Mouse (Mus musculus) hindbrain, postnatal 0 days (tissue): ENCODE data around the gene Rbl2. TPM values are rescaled to one million over a fixed set of nuclear protein-coding genes. Genes with fewer than 3 reads are reported as not detected.

Experiments used
- ATAC-seq: fragments of 200-750 bp; cut with Nextera tagmentation; 2 replicates; pipeline ENCODE4 v1.8.0; 2017; ENCODE audit warnings: mild to moderate bottlenecking, moderate TSS enrichment, moderate library complexity
- DNase-seq: peaks from one replicate; pipeline ENCODE4 v3.0.0-alpha.2; 2015; ENCODE audit warnings: low spot score
- H3K27ac ChIP-seq: fragments of 300-500 bp; sonication (generic); 2 replicates; pipeline ENCODE4 v1.5.1; 2014; ENCODE audit warnings: mild to moderate bottlenecking
- H3K27me3 ChIP-seq: fragments of 300-500 bp; sonication (generic); 2 replicates; pipeline ENCODE4 v1.6.1; 2014; ENCODE audit warnings: low read length, mixed read lengths; ENCODE audit not compliant: insufficient read depth
- H3K36me3 ChIP-seq: fragments of 300-500 bp; sonication (generic); 2 replicates; pipeline ENCODE4 v1.6.1; 2014; ENCODE audit warnings: low read length, mixed read lengths; ENCODE audit not compliant: insufficient read depth
- H3K4me1 ChIP-seq: fragments of 300-500 bp; sonication (generic); 2 replicates; pipeline ENCODE4 v1.6.1; 2014; ENCODE audit warnings: antibody characterized with exemption, low read length, mixed read lengths; ENCODE audit not compliant: insufficient read depth
- H3K4me2 ChIP-seq: fragments of 300-500 bp; sonication (generic); 2 replicates; pipeline ENCODE4 v1.6.1; 2014; ENCODE audit warnings: low read depth, mild to moderate bottlenecking, low read length, moderate library complexity, mixed read lengths
- H3K4me3 ChIP-seq: fragments of 300-500 bp; sonication (generic); 2 replicates; pipeline ENCODE4 v1.5.1; 2014; ENCODE audit warnings: low read length
- H3K9ac ChIP-seq: fragments of 300-500 bp; sonication (generic); replicated peaks from 2 replicates; pipeline ENCODE4 v1.6.1; 2014; ENCODE audit warnings: mild to moderate bottlenecking, low read length, moderate library complexity, mixed read lengths
- H3K9me3 ChIP-seq: fragments of 300-500 bp; sonication (generic); 2 replicates; pipeline ENCODE4 v1.6.1; 2016; ENCODE audit warnings: low read length, mixed read lengths
- CTCF ChIP-seq: IDR thresholded peaks from 2 replicates; pipeline ENCODE4 v1.5.1; 2016; ENCODE audit warnings: antibody characterized with exemption, control low read depth, low read depth
- WGBS: fragments of 180-500 bp; shearing (Covaris S2); extraction: QIAGEN DNeasy Blood & Tissue Kit; methylation state at CpG from one replicate; pipeline ENCODE4 v1.1.7; 2014; 5-methylcytosine and 5-hydroxymethylcytosine counted together
- polyA plus RNA-seq: library from polyadenylated mRNA; unstranded; fragments of >200 nt; fragmentation: Nextera tagmentation; extraction: Ambion mirVana; gene quantifications from 2 replicates; pipeline ENCODE4 v1.2.1, GENCODE M21; 2015
- total RNA-seq: library from RNA; depleted of rRNA; stranded (reverse); fragments of >200 nt; gene quantifications from 2 replicates; pipeline ENCODE4 v1.2.3, GENCODE M21; 2014; rRNA removed

Gene Rbl2
- total and polyA plus RNA-seq, 2 experiments from 2014 or later = 16.2 to 27.4 TPM

DNA sequence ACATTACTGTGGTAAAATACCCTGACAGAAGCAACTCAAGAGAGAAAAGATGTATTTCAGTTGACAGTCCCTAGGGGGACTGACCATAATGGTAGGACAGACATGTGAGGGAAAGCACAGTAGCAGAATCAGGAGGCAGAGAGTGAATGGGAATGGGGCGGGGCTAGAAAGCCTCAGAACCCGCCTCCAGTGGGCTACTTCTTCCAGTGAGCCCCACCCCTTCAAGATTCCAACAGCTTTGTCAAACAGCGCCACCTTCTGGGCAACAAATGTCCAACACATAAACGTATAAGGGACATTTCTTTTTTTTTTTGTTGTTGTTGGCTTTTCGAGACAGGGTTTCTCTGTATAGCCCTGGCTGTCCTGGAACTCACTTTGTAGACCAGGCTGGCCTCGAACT, 84.7 kb downstream of the Rbl2 start:
- H3K4me3 ChIP-seq = no peak overlapping the region
- 52% methylated on average over 6 of the region's 6 CpGs for WGBS
- no peaks in the 10 kb centered on the region for H3K27me3 ChIP-seq
- no peak overlapping the region for H3K4me2 ChIP-seq
- H3K36me3 ChIP-seq = no peaks in the 10 kb centered on the region
- ATAC-seq (no peak), DNase-seq (peak; percentile 50)
- TF ChIP-seq CTCF = peak; percentile 37; the same call in 1 of the 2 replicates
- H3K4me1 ChIP-seq = no peaks in the 10 kb centered on the region
- H3K9me3 ChIP-seq = no peaks in the 10 kb centered on the region
- H3K27ac ChIP-seq = no peak overlapping the region
- H3K9ac ChIP-seq = no peak overlapping the region

DNA sequence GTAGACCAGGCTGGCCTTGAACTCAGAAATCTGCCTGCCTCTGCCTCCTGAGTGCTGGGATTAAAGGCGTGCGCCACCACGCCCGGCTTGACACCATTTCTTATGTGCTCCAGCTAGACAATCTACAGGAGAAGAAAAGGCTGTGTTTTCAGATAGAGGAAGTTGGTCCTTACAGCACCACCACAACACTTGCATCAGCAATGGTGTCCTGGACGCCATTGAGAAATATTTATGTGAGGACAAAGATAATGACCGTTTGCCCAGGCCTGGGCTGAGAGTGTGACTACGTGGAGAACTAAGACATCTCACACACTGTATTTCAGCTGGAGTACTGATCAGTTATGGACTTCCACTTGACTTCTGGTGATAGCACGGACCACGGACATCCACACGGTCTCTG, 88.8 kb downstream of the Rbl2 start:
- ATAC-seq = no peak
- 98% methylated on average over 10 of the region's 10 CpGs for WGBS

DNA sequence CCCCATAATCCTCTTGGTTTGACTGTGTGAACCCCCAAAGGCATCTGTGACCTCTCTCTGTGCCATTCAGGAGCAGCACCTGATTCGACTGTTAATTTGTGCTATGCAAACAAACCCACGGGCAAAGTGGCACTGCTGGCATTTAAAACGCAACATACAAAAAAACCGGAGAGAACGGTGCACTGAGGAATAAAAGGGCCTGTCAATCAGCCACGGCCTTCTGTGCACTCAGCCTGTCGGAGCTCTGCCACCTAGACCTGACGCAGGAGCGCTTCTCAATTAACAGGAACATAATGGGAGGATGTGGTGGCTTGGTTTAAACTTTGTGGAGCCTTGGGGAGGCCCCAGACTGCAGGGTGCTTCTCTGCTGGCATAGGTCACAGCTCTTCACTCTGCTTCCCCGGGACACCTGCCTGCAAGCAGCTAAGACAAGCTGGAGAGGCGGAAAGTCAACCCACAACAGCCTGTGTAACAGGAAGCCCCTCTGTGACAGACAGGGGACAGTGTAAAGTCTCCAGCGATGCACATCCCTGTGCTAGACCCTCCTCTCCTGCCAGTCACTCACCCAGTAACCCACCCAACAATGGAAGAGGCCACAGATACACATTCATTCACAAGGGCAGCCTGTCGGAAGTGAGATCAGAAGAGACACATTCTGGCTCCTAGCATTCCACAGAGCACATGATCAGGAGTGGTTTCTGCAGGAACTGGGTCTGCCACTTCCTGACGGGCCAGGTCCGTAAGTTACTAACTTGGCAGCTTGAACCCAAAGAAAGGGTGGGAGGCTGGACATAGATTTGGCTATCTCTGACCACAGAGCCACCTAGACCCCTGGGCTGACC, 90.3 kb downstream of the Rbl2 start:
- DNase-seq = peak; percentile 33
- WGBS = 31% methylated on average over 15 of the region's 15 CpGs
- TF ChIP-seq CTCF = no peak
- H3K9ac ChIP-seq = no peak overlapping the region
- H3K36me3 ChIP-seq = no peaks in the 10 kb centered on the region
- H3K4me3 ChIP-seq = no peak overlapping the region
- no peaks in the 10 kb centered on the region for H3K27me3 ChIP-seq
- H3K4me1 ChIP-seq = no peaks in the 10 kb centered on the region
- no peak overlapping the region for H3K27ac ChIP-seq
- no peak overlapping the region for H3K4me2 ChIP-seq
- peak; percentile 43; the same call in 1 of the 2 replicates for ATAC-seq
- H3K9me3 ChIP-seq = no peaks in the 10 kb centered on the region

More for the DNA sequence above, 88.8 kb downstream of the Rbl2 start:
- H3K9me3 ChIP-seq = no peaks in the 10 kb centered on the region
- no peak overlapping the region for H3K27ac ChIP-seq
- DNase-seq = no peak
- H3K27me3 ChIP-seq = no peaks in the 10 kb centered on the region
- H3K4me2 ChIP-seq = no peak overlapping the region
- no peak overlapping the region for H3K4me3 ChIP-seq
- H3K36me3 ChIP-seq = no peaks in the 10 kb centered on the region
- no peak for TF ChIP-seq CTCF
- no peak overlapping the region for H3K9ac ChIP-seq
- no peaks in the 10 kb centered on the region for H3K4me1 ChIP-seq

DNA sequence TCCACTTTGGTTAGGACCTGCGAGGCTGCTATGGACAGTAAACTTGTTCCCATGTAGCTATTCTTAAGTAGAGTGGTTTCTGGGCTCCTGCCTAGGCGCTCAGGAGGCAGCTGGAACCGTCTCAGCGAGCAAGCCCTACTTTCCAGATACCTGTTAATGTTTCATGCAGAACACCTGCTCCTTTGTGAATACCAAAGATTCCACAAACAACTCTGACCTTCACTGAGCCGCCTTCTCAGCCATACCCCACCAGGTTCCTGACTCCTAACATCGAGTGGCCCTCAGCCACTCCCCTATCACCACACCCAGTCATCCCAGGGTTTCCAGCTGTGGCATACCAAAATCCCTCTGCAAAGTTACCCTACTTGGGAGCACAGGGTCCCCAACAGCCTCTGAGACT, 100.3 kb downstream of the Rbl2 start:
- no peaks in the 10 kb centered on the region for H3K36me3 ChIP-seq
- ATAC-seq (no peak), DNase-seq (no peak)
- H3K27ac ChIP-seq = no peak overlapping the region
- no peak overlapping the region for H3K4me2 ChIP-seq
- H3K9me3 ChIP-seq = no peaks in the 10 kb centered on the region
- no peak for TF ChIP-seq CTCF
- H3K4me3 ChIP-seq = no peak overlapping the region
- H3K4me1 ChIP-seq = no peaks in the 10 kb centered on the region
- WGBS = 81% methylated on average over 6 of the region's 6 CpGs
- no peak overlapping the region for H3K9ac ChIP-seq
- no peaks in the 10 kb centered on the region for H3K27me3 ChIP-seq

DNA sequence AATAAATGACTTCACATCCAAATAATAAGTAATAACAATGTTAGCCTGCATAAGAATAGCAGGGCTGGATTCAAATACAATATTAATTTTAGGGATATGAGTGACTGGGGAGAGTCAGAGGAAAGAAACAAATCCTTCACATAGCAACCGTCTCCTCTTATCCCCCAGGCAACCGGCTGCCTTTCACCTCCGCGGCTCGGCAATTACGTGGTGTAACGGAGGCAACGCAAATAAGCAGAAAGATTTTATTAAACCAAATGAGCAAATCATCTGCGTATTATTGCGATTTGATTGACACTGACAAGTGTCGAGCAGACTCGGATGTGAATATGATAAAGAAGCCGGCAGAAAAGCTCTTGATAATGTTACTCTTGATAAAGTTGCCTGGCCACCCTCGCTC, 101.1 kb downstream of the Rbl2 start:
- no peak overlapping the region for H3K27ac ChIP-seq
- no peaks in the 10 kb centered on the region for H3K36me3 ChIP-seq
- ATAC-seq (no peak), DNase-seq (peak; percentile 57)
- TF ChIP-seq CTCF = no peak
- no peaks in the 10 kb centered on the region for H3K27me3 ChIP-seq
- 15% methylated on average over 14 of the region's 14 CpGs for WGBS
- H3K9ac ChIP-seq = no peak overlapping the region
- no peaks in the 10 kb centered on the region for H3K4me1 ChIP-seq
- H3K4me3 ChIP-seq = peak overlapping the region; percentile 11; the same call in 1 of the 2 replicates
- H3K4me2 ChIP-seq = peak overlapping the region; percentile 48
- no peaks in the 10 kb centered on the region for H3K9me3 ChIP-seq

DNA sequence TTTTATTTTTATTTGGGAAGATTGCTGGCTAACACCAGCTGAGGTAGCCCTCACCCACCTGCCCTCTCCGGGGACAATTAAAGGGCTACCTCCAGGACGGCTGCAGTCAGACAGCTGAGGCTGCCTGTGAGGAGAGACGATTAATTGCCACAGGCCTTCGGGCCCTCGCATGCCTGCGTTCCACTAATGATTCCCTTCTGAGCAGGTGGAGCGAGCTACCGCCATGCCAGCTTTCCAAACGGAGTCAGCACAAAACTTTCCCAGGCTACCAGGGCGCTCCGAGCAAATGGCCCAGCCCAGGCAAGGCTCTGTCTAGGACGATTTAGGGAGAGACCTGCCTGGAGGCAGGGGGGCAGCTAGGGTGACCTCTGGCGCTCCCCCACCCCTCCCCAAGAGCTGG, 101.7 kb downstream of the Rbl2 start:
- Histone ChIP-seq H3K36me3 (no peaks in the 10 kb centered on the region), H3K27ac (no peak overlapping the region), H3K4me3 (no peak overlapping the region), H3K27me3 (no peaks in the 10 kb centered on the region), H3K4me1 (no peaks in the 10 kb centered on the region), H3K9me3 (no peaks in the 10 kb centered on the region), H3K4me2 (no peak overlapping the region), H3K9ac (no peak overlapping the region)
- TF ChIP-seq CTCF = no peak
- ATAC-seq (peak; percentile 5; the same call in 1 of the 2 replicates), DNase-seq (no peak)
- 24% methylated on average over 13 of the region's 13 CpGs for WGBS

Other genes with a start within 250 kb of the Rbl2 start
- gene Chd9, start 241.7 kb upstream of the Rbl2 start, total RNA-seq = 87.2 and 112 TPM in 2 replicates
- gene Chd9, start 241.7 kb upstream of the Rbl2 start, polyA plus RNA-seq = 103 and 106 TPM in 2 replicates
- gene Aktip, start 129.9 kb downstream of the Rbl2 start, total RNA-seq = 186 and 211 TPM in 2 replicates
- gene Aktip, start 129.9 kb downstream of the Rbl2 start, polyA plus RNA-seq = 131 and 134 TPM in 2 replicates
- 5.5 and 6.8 TPM in 2 replicates for gene Rpgrip1l, start 243.2 kb downstream of the Rbl2 start, total RNA-seq
- gene Rpgrip1l, start 243.2 kb downstream of the Rbl2 start, polyA plus RNA-seq = 12.1 and 12.7 TPM in 2 replicates
- gene Fto, start 243.5 kb downstream of the Rbl2 start, total RNA-seq = 80.7 and 83.2 TPM in 2 replicates
- 106 and 122 TPM in 2 replicates for gene Fto, start 243.5 kb downstream of the Rbl2 start, polyA plus RNA-seq